8 mouse cellular contexts compared by ENCODE assay signal in genomic region chr4:136117022-136117421, GRCm38 (mm10). TPM values are rescaled to one million over a fixed set of nuclear protein-coding genes. Genes with fewer than 3 reads are reported as not detected.
DNase-seq lines count a peak whose midpoint lies in the region; ATAC-seq lines count a peak whose summit lies in the region.

No protein-coding gene starts in this region.

- ATAC-seq in hindbrain, embryonic 13.5 days (ENCODE audit: low FRiP score) = no peak

- no peak overlapping the region for H3K4me2 ChIP-seq in hindbrain, embryonic 13.5 days

- WGBS in hindbrain, embryonic 13.5 days = 67% methylated on average over 13 of the region's 13 CpGs

- H3K4me3 ChIP-seq in hindbrain, embryonic 13.5 days = no peak overlapping the region

- H3K4me1 ChIP-seq in hindbrain, embryonic 13.5 days (replicated peaks) = no peaks in the 10 kb centered on the region; the same call in 1 of the 2 replicates

- no peak overlapping the region for H3K9ac ChIP-seq in hindbrain, embryonic 13.5 days

- H3K27me3 ChIP-seq in hindbrain, embryonic 13.5 days = no peaks in the 10 kb centered on the region

- no peaks in the 10 kb centered on the region for H3K9me3 ChIP-seq in hindbrain, embryonic 13.5 days

- no peak overlapping the region for H3K27ac ChIP-seq in hindbrain, embryonic 13.5 days

- H3K36me3 ChIP-seq in hindbrain, embryonic 13.5 days = no peaks in the 10 kb centered on the region

- peak; percentile 4 for DNase-seq in thymus, postnatal 14 days
- DNase-seq in thymus, postnatal 25 days = no peak
- peak; percentile 18 for DNase-seq in fat pad, adult 2 months (ENCODE audit: extremely low read depth, low read depth, low spot score)
- peak; percentile 68 for DNase-seq in heart, postnatal 4 days
- DNase-seq in lung, postnatal 25 days (ENCODE audit: low spot score) = peak; percentile 84
- DNase-seq in cerebellum, adult 9-11 months = no peak
- no peak for DNase-seq in spleen, postnatal 10 days (ENCODE audit: low spot score in 2 of 2)

RNA-seq across cellular contexts. Expression of gene Id3, which starts 26.3 kb away (rescaled TPM):
- total RNA-seq in heart, postnatal 4 days (2021) = 10 to 100 TPM; 96.2 to 97.8 TPM
- polyA plus RNA-seq in hindbrain, embryonic 13.5 days (2015; fragmentation: Nextera tagmentation; extraction: Ambion mirVana) = 234 and 269 TPM in 2 replicates

RNA-seq across cellular contexts. Expression of gene E2f2, which starts 55.2 kb away (rescaled TPM):
- 1 to 10 TPM; 5.8 to 9.7 TPM for total RNA-seq in heart, postnatal 4 days (2021)
- 2.7 and 3.2 TPM in 2 replicates for polyA plus RNA-seq in hindbrain, embryonic 13.5 days (2015; fragmentation: Nextera tagmentation; extraction: Ambion mirVana)

Comparison
In these comparisons a context has a peak if more than half of its experiments do, and no peak if none do; other contexts are left out.
1. DNase-seq: peak in thymus, postnatal 14 days (single experiment), fat pad, adult 2 months (single experiment), heart, postnatal 4 days (single experiment) and lung, postnatal 25 days (single experiment); none in thymus, postnatal 25 days (single experiment), cerebellum, adult 9-11 months (single experiment) and spleen, postnatal 10 days (0 of 2).